Mouse (Mus musculus): ENCODE measurements at regions not wholly inside any gene's neighbourhood (a gene's known extent, or its start where the extent isn't known, plus 50 kb on each side); places are given as distances from the start of the nearest gene placed in this dataset.

DNA sequence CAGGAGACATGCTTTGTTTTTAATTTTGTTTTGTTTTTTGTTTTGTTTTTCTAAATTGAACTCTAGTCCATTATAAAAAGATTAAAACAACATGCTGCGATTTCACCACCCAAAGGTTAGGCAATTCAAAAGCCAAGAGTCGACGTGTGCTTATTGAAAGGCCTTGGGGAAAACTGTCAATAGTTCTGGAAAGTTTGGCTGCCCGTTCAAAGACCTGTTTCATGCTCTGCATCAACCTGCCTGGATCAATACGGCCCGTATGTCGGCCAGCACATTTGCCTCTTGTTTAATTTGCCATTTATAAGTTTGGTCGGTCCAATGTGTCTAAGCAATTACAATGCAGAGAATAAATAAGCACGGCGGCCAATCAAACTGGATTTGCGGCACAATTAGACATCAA is 234.3 kb upstream of the Cxcr4 start:
- TF ChIP-seq CTCF (IDR thresholded peaks at IDR 0.05; ENCODE audit: borderline replicate concordance, insufficient read depth, low read length) (no peak), POLR2A (IDR thresholded peaks at IDR 0.05; ENCODE audit: low read depth, low read length) (no peak)
